ENCODE assay signal across 12 mouse cellular contexts in genomic region chr16:20628871-20629391, GRCm38 (mm10). TPM values are rescaled to one million over a fixed set of nuclear protein-coding genes. Genes with fewer than 3 reads are reported as not detected.
A peak's percentile ranks its signal among the peaks of the same experiment; 100 is the strongest.
DNase-seq lines count a peak whose midpoint lies in the region; ATAC-seq and TF ChIP-seq lines count a peak whose summit lies in the region.
"Had no signal": no experiment of that assay in that cellular context is flagged by ENCODE, and none has a peak within 500 bp of the region (broad histone marks: within the 10 kb centered on the region; RNA-seq: fewer than 3 reads in every experiment).

No protein-coding gene starts in this region.

- peaks cover 13% of the 10 kb centered on the region for H3K27me3 ChIP-seq in kidney, embryonic 14.5 days (ENCODE audit: control insufficient read depth, insufficient read depth, low read length)
- no peaks in the 10 kb centered on the region for H3K27me3 ChIP-seq in myocyte (ENCODE audit: control insufficient read depth, insufficient read depth, insufficient read length)

- WGBS in kidney, embryonic 14.5 days: 50% methylated on average over 11 of the region's 11 CpGs

- no peak for DNase-seq in kidney, adult 11 months
- peak; percentile 32 to 73 for DNase-seq in layer of hippocampus, adult 18-20 months (ENCODE audit: low spot score in 2 of 2)
- no peak for DNase-seq in testis, postnatal 14 days (ENCODE audit: low spot score)
- DNase-seq in heart, adult 9 months (ENCODE audit: low spot score in 2 of 2): no peak
- DNase-seq in gastrocnemius, adult 2 months: no peak

- H3K79me2 ChIP-seq in myocyte (ENCODE audit: control insufficient read depth, insufficient read depth): no peaks in the 10 kb centered on the region

- H3K4me1 ChIP-seq in kidney, embryonic 14.5 days (ENCODE audit: control insufficient read depth, insufficient read depth, low read length): 0 out of 2 replicates have a peak, but pooled peaks cover 4% of the 10 kb centered on the region
- H3K4me1 ChIP-seq in cortical plate, adult 2 months (ENCODE audit: control insufficient read depth, insufficient read depth, low read length): peaks cover 1% of the 10 kb centered on the region; the same call in 1 of the 2 replicates

- intact Hi-C loops in gastrocnemius, adult 2 months (cut with DNase I): no loop called here

- no peak for TF ChIP-seq POLR2A in cortical plate, adult 2 months (IDR thresholded peaks at IDR 0.05; ENCODE audit: extremely low read depth, insufficient read depth, low read length)
- no peak for TF ChIP-seq POLR2A in myocyte (IDR thresholded peaks at IDR 0.05; ENCODE audit: insufficient read length, low read depth)

- H3K36me3 ChIP-seq in kidney, embryonic 14.5 days (ENCODE audit: control insufficient read depth, insufficient read depth, low read length): no peaks in the 10 kb centered on the region
- no peaks in the 10 kb centered on the region for H3K36me3 ChIP-seq in myocyte (ENCODE audit: control insufficient read depth, insufficient read depth)

- TF ChIP-seq CTCF in cortical plate, adult 2 months (IDR thresholded peaks at IDR 0.05; ENCODE audit: extremely low read depth, insufficient read depth, low read length): no peak
- no peak for TF ChIP-seq CTCF in gastrocnemius, adult 2 months (IDR thresholded peaks at IDR 0.05)

- H3K9me3 ChIP-seq in kidney, embryonic 14.5 days (ENCODE audit: control insufficient read depth, low read length): no peaks in the 10 kb centered on the region

- ATAC-seq in kidney, embryonic 14.5 days (ENCODE audit: low FRiP score, low TSS enrichment): no peak

- H3K27ac ChIP-seq in kidney, embryonic 14.5 days (ENCODE audit: low read depth, low read length): no peak overlapping the region
- H3K27ac ChIP-seq in cortical plate, adult 2 months (ENCODE audit: insufficient read depth, low read length): no peak overlapping the region
- H3K27ac ChIP-seq in gastrocnemius, adult 2 months: no peak overlapping the region

- peak overlapping the region; percentile 95 for H3K4me2 ChIP-seq in kidney, embryonic 14.5 days (replicated peaks; ENCODE audit: low read depth, low read length)
- peak overlapping the region; percentile 78 for H3K4me2 ChIP-seq in myocyte (ENCODE audit: low read depth)

- peak overlapping the region; percentile 59; the same call in 1 of the 2 replicates for H3K4me3 ChIP-seq in kidney, embryonic 14.5 days (ENCODE audit: low read length)
- H3K4me3 ChIP-seq in cortical plate, adult 2 months (ENCODE audit: insufficient read depth, low read length): peak overlapping the region; percentile 64; the same call in 1 of the 2 replicates
- H3K4me3 ChIP-seq in myocyte: peak overlapping the region; percentile 34
- H3K4me3 ChIP-seq in gastrocnemius, adult 2 months: no peak overlapping the region
- H3K4me3 ChIP-seq: erythroblast, embryonic 14.5 days had no signal

- H3ac ChIP-seq in myocyte (ENCODE audit: control insufficient read depth, insufficient read length): no peak overlapping the region

- no peak overlapping the region for H3K9ac ChIP-seq in kidney, embryonic 14.5 days (ENCODE audit: low read depth, low read length)

TF ChIP-seq in myocyte, 11 proteins besides CTCF, POLR2A, EP300 and RAD21:
- TF ChIP-seq TCF12 (IDR thresholded peaks at IDR 0.05; ENCODE audit: insufficient read depth, poor library complexity, severe bottlenecking) (no peak), REST (IDR thresholded peaks at IDR 0.05; ENCODE audit: insufficient read depth, insufficient read length) (no peak), MAX (IDR thresholded peaks at IDR 0.05; ENCODE audit: low read depth) (no peak), CEBPB (IDR thresholded peaks at IDR 0.05; ENCODE audit: insufficient read depth, poor library complexity, severe bottlenecking) (no peak), POLR2AphosphoS2 (IDR thresholded peaks at IDR 0.05; ENCODE audit: insufficient read length, low read depth) (no peak), E2F4 (IDR thresholded peaks at IDR 0.05; ENCODE audit: insufficient read depth) (no peak), USF1 (IDR thresholded peaks at IDR 0.05; ENCODE audit: low read depth) (no peak), SRF (IDR thresholded peaks at IDR 0.05; ENCODE audit: control insufficient read depth, insufficient read length, low read depth) (no peak), TCF3 (IDR thresholded peaks at IDR 0.05; ENCODE audit: insufficient read length, low read depth) (no peak), MYOG (IDR thresholded peaks at IDR 0.05; ENCODE audit: control insufficient read depth in 1 of 3, insufficient read depth in 1 of 3, insufficient read length in 2 of 3, low read depth in 2 of 3) (no peak), MYOD1 (IDR thresholded peaks at IDR 0.05; ENCODE audit: control insufficient read depth in 1 of 3, insufficient read length in 2 of 3, low read depth in 2 of 3) (no peak)

RNA-seq across cellular contexts. Expression of gene Ece2, which starts 0.7 kb away (rescaled TPM):
- 2.6 and 3.1 TPM in 2 replicates for polyA plus RNA-seq in kidney, embryonic 14.5 days (2014; fragmentation: Nextera tagmentation; extraction: Ambion mirVana)
- polyA plus RNA-seq in cortical plate, adult 2 months (2012; rRNA removed): 25.4 and 28.3 TPM in 2 replicates
- 10 to 100 TPM; 24.6 to 27.1 TPM for total RNA-seq in layer of hippocampus, adult 18-20 months (2021)
- 2.6 TPM for polyA plus RNA-seq in myocyte (2012; fragmentation: generic; extraction: Trizol)
- under 1 TPM in 1 of 2 experiments, not detected in 1; 0.42 TPM for total RNA-seq in gastrocnemius, adult 2 months (2021)
- polyA plus RNA-seq: erythroblast, embryonic 14.5 days had no signal

RNA-seq across cellular contexts. Expression of gene Camk2n2, which starts 7.8 kb away (rescaled TPM):
- polyA plus RNA-seq in kidney, embryonic 14.5 days (2014; fragmentation: Nextera tagmentation; extraction: Ambion mirVana): 1.7 and 1.9 TPM in 2 replicates
- polyA plus RNA-seq in cortical plate, adult 2 months (2012; rRNA removed): 188 and 191 TPM in 2 replicates
- total RNA-seq in layer of hippocampus, adult 18-20 months (2021): 10 to 100 TPM; 82.8 to 87.9 TPM
- 9.4 TPM for polyA plus RNA-seq in myocyte (2012; fragmentation: generic; extraction: Trizol)
- total RNA-seq in gastrocnemius, adult 2 months (2021): 1 to 10 TPM; 1.1 to 1.3 TPM
- total RNA-seq: hematopoietic stem cell, adult 5-6 weeks had no signal
- polyA plus RNA-seq: erythroblast, embryonic 14.5 days had no signal

RNA-seq across cellular contexts. Expression of gene Alg3, which starts 17.4 kb away (rescaled TPM):
- 44.3 and 55.7 TPM in 2 replicates for polyA plus RNA-seq in kidney, embryonic 14.5 days (2014; fragmentation: Nextera tagmentation; extraction: Ambion mirVana)
- 16.4 and 18.3 TPM in 2 replicates for polyA plus RNA-seq in cortical plate, adult 2 months (2012; rRNA removed)
- total RNA-seq in layer of hippocampus, adult 18-20 months (2021): 10 to 100 TPM; 11.7 to 12.9 TPM
- polyA plus RNA-seq in myocyte (2012; fragmentation: generic; extraction: Trizol): 36.8 TPM
- total RNA-seq in gastrocnemius, adult 2 months (2021): 10 to 100 TPM; 13.4 to 14.6 TPM

RNA-seq across cellular contexts. Expression of gene Gm49333, which starts 17.5 kb away (rescaled TPM):
- not detected in 2 replicates for polyA plus RNA-seq in kidney, embryonic 14.5 days (2014; fragmentation: Nextera tagmentation; extraction: Ambion mirVana)
- not detected in 2 replicates for polyA plus RNA-seq in cortical plate, adult 2 months (2012; rRNA removed)
- total RNA-seq in layer of hippocampus, adult 18-20 months (2021): not detected
- polyA plus RNA-seq in myocyte (2012; fragmentation: generic; extraction: Trizol): 0.04 TPM
- total RNA-seq in gastrocnemius, adult 2 months (2021): not detected
- total RNA-seq: adrenal gland, postnatal 10 days; hematopoietic stem cell, adult 5-6 weeks had no signal
- polyA plus RNA-seq: erythroblast, embryonic 14.5 days; liver, embryonic 11.5 days had no signal

RNA-seq across cellular contexts. Expression of gene Eef1akmt4, which starts 17.5 kb away (rescaled TPM):
- 42.2 and 42.4 TPM in 2 replicates for polyA plus RNA-seq in kidney, embryonic 14.5 days (2014; fragmentation: Nextera tagmentation; extraction: Ambion mirVana)
- polyA plus RNA-seq in cortical plate, adult 2 months (2012; rRNA removed): 2.5 and 3.1 TPM in 2 replicates
- 1 to 10 TPM; 2.4 to 2.8 TPM for total RNA-seq in layer of hippocampus, adult 18-20 months (2021)
- polyA plus RNA-seq in myocyte (2012; fragmentation: generic; extraction: Trizol): 19.1 TPM
- 1 to 10 TPM; 3.4 to 6.3 TPM for total RNA-seq in gastrocnemius, adult 2 months (2021)

Comparison
In these comparisons a context has a peak if more than half of its experiments do, and no peak if none do; other contexts are left out.
1. DNase-seq: peak in layer of hippocampus, adult 18-20 months (2 of 2); none in kidney, adult 11 months (single experiment), testis, postnatal 14 days (single experiment), heart, adult 9 months (0 of 2) and gastrocnemius, adult 2 months (single experiment).
2. RNA of gene Camk2n2, which starts 7.8 kb away (polyA plus RNA-seq): 188 to 191 TPM in cortical plate, adult 2 months; 9.4 TPM in myocyte (single experiment) and 1.7 to 1.9 TPM in kidney, embryonic 14.5 days; every median in the first group is over 10 times any median in the second.